Mouse (Mus musculus): ENCODE data around the gene Lrrc23.

DNA sequence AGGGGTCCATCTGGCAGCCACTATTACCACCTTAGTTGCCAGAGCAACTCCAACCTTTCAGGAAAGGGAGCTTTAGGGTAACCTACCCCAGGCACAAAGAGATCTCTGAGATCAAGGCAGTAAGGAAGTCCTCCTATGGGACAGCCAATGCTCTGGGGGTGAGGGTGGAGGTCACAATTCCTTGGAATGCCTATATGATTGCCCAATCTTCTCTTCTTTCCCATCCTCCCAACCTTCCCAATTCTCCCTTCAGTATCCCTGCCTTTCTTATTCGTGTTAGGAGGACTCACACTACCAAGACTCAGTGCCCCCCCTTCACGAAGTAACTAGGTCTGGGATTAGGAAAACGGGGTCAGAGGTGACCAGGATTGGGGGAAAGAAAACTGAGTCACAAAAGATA, 24.2 kb downstream of the Lrrc23 start:
- no peak for TF ChIP-seq CTCF (IDR thresholded peaks at IDR 0.05; ENCODE audit: borderline replicate concordance, extremely low read depth, insufficient read depth, insufficient read length)
- TF ChIP-seq POLR2A (IDR thresholded peaks at IDR 0.05; ENCODE audit: borderline replicate concordance, extremely low read depth, insufficient read depth, insufficient read length, poor library complexity, severe bottlenecking) = no peak

All from brain, embryonic 14.5 days (tissue).